Mouse (Mus musculus): ENCODE data around the gene Nkx6-2. TPM values are rescaled to one million over a fixed set of nuclear protein-coding genes. Genes with fewer than 3 reads are reported as not detected.

Gene Nkx6-2
- polyA plus RNA-seq, 1 experiment from 2014 or later, result not detected

DNA sequence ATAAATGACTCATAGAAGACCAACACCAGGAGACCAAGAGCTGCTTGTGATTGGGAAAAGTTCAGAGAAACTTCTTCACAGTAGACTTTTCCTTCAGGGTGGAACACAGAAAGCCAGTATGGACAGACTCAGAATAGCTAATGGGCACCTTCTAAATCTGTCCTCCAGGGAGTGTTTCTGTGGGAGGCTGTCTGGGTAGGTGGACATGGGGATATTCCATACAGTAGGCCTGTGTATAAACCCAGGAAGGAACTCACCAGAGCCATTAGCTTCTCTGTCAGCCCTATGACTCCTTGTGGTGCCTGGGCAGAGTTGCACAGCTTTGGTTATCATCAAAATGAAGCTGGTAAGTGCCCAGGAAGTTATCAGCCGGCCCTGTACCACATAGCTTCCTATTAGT, 42.0 kb downstream of the Nkx6-2 start:
- no peaks in the 10 kb centered on the region for H3K27me3 ChIP-seq (replicated peaks)
- no peak overlapping the region for H3K9ac ChIP-seq
- no peak for ATAC-seq (ENCODE audit: insufficient number of reproducible peaks, low FRiP score)
- H3K36me3 ChIP-seq, result peaks cover 76% of the 10 kb centered on the region
- H3K4me2 ChIP-seq, result no peak overlapping the region
- 62% methylated on average over 1 of the region's 1 CpGs for WGBS
- no peak overlapping the region for H3K4me3 ChIP-seq
- H3K4me1 ChIP-seq (replicated peaks), result peaks cover 15% of the 10 kb centered on the region
- H3K27ac ChIP-seq (ENCODE audit: poor library complexity, severe bottlenecking), result no peak overlapping the region
- no peaks in the 10 kb centered on the region for H3K9me3 ChIP-seq (replicated peaks)

DNA sequence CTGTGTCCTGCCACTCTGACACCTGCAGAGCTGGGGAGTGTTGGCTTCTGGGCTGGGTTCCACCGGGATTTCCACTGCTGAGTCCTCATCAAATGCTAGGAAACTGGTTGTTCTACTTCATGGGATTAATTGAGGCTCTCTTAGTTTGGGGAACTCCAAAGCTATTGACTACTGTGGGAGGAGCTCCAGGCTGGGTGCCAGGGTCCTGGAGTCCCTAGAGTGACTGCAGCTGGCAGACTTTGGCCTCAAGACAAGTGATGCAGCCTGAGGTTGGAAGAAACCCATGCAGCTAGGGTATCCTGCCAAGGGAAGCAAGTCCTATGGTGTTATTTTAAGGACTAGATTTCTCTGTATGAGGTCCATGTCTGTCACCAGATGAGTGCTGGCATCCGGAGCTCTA, 44.1 kb downstream of the Nkx6-2 start:
- no peak for ATAC-seq (ENCODE audit: insufficient number of reproducible peaks, low FRiP score)
- H3K36me3 ChIP-seq, result peaks cover 80% of the 10 kb centered on the region

DNA sequence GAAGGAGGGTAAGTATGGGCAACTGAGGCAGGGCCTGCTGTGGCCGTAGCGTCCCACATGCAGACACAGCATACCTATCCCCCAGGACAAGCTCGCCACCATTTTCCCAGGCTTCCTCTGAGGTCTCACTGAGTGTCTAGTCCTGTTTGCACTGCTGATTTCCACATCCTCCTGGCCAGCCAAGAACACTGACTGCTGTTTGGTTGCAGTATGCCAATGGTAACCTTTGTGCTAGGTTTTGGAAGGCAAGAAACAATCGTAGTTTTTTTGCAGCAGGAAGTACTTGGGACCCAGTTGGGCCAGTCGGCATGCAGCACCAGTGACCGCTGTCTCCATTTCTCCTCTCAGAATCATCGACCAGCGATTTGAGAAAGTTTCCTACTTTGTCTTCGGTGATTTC, 44.8 kb downstream of the Nkx6-2 start:
- ATAC-seq (ENCODE audit: insufficient number of reproducible peaks, low FRiP score), result no peak
- no peak overlapping the region for H3K4me2 ChIP-seq
- H3K36me3 ChIP-seq, result peaks cover 75% of the 10 kb centered on the region
- no peak overlapping the region for H3K27ac ChIP-seq (ENCODE audit: poor library complexity, severe bottlenecking)
- WGBS, result 83% methylated on average over 9 of the region's 9 CpGs
- H3K9me3 ChIP-seq (replicated peaks), result no peaks in the 10 kb centered on the region
- no peaks in the 10 kb centered on the region for H3K4me1 ChIP-seq (replicated peaks)
- no peak overlapping the region for H3K4me3 ChIP-seq
- no peaks in the 10 kb centered on the region for H3K27me3 ChIP-seq (replicated peaks)
- H3K9ac ChIP-seq, result no peak overlapping the region

More for the DNA sequence above, 44.1 kb downstream of the Nkx6-2 start:
- Histone ChIP-seq H3K4me2 (no peak overlapping the region), H3K9me3 (replicated peaks) (no peaks in the 10 kb centered on the region), H3K9ac (no peak overlapping the region), H3K27ac (ENCODE audit: poor library complexity, severe bottlenecking) (no peak overlapping the region), H3K4me1 (replicated peaks) (no peaks in the 10 kb centered on the region), H3K27me3 (replicated peaks) (no peaks in the 10 kb centered on the region), H3K4me3 (no peak overlapping the region)
- WGBS, result 73% methylated on average over 2 of the region's 2 CpGs

DNA sequence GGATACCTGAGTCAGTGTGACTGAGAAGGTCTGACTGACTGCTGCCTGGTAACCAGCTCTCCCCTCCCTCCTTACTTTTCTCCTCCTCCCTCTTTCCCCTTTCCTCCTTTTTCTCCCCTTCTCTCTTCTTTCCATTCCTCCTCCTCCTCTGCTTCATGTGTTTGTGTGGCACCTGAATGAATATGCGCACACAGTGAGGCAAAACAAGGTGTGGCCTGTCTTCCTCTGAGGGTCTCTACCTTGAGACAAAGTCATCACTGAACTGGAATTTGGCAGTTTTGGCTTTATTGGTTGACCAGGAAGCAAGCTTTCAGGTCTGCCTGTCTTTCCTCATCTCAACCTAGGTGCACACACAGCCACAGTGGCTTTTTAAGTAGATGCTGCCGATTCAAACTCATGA, 45.8 kb downstream of the Nkx6-2 start:
- no peak for ATAC-seq (ENCODE audit: insufficient number of reproducible peaks, low FRiP score)
- Histone ChIP-seq H3K36me3 (peaks cover 77% of the 10 kb centered on the region), H3K27ac (ENCODE audit: poor library complexity, severe bottlenecking) (no peak overlapping the region), H3K4me1 (replicated peaks) (no peaks in the 10 kb centered on the region), H3K4me3 (no peak overlapping the region), H3K9ac (no peak overlapping the region), H3K4me2 (no peak overlapping the region), H3K9me3 (replicated peaks) (no peaks in the 10 kb centered on the region), H3K27me3 (replicated peaks) (no peaks in the 10 kb centered on the region)
- 90% methylated on average over 2 of the region's 2 CpGs for WGBS

DNA sequence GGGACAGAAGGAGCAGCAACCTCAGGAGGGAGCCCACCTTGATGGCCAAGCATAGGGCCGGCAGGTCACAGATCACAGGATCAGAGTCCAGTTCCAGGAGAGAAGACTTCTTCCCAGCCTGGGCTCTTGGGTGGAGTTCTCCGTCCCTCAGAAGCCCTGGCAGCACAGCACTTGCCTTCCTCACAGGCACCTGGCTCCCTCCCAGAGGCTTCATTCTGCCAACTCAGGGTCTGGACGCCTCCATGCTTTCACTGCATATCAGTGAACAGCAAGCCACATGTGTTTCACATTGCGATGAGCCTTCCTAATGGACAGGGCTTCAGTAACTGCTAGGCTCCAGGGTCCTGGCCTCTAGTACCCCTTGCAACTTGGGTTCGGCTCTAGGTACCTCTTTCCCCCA, 46.3 kb downstream of the Nkx6-2 start:
- H3K36me3 ChIP-seq, result peaks cover 74% of the 10 kb centered on the region
- H3K27ac ChIP-seq (ENCODE audit: poor library complexity, severe bottlenecking), result no peak overlapping the region
- H3K4me1 ChIP-seq (replicated peaks), result no peaks in the 10 kb centered on the region

DNA sequence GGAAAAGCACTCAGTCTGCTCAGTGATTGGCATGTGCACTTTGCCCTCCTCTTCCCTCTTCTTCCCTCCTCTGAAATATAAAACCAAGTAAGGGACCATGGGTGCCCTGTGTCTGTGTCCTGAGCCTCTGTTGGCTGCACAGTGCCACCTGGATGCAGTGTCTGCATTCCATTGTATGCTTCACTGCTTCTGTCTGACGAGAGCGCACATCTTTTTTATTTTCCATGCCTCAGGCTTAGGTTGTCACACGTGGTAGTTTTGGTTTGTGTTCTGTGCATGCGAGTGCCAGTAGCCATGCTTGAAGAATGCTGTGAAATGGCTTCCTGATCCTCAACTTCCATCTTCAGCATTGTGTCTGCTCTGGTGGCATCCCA, 51.2 kb downstream of the Nkx6-2 start:
- WGBS, result 79% methylated on average over 4 of the region's 4 CpGs
- no peak overlapping the region for H3K27ac ChIP-seq (ENCODE audit: poor library complexity, severe bottlenecking)
- no peak overlapping the region for H3K4me2 ChIP-seq
- H3K4me1 ChIP-seq (replicated peaks), result no peaks in the 10 kb centered on the region
- no peak overlapping the region for H3K9ac ChIP-seq
- no peaks in the 10 kb centered on the region for H3K27me3 ChIP-seq (replicated peaks)
- no peaks in the 10 kb centered on the region for H3K9me3 ChIP-seq (replicated peaks)
- ATAC-seq (ENCODE audit: insufficient number of reproducible peaks, low FRiP score), result no peak
- peaks cover 76% of the 10 kb centered on the region for H3K36me3 ChIP-seq
- no peak overlapping the region for H3K4me3 ChIP-seq

More for the DNA sequence above, 46.3 kb downstream of the Nkx6-2 start:
- Histone ChIP-seq H3K4me2 (no peak overlapping the region), H3K4me3 (no peak overlapping the region), H3K9ac (no peak overlapping the region), H3K9me3 (replicated peaks) (no peaks in the 10 kb centered on the region), H3K27me3 (replicated peaks) (no peaks in the 10 kb centered on the region)
- no peak for ATAC-seq (ENCODE audit: insufficient number of reproducible peaks, low FRiP score)
- 81% methylated on average over 5 of the region's 5 CpGs for WGBS

DNA sequence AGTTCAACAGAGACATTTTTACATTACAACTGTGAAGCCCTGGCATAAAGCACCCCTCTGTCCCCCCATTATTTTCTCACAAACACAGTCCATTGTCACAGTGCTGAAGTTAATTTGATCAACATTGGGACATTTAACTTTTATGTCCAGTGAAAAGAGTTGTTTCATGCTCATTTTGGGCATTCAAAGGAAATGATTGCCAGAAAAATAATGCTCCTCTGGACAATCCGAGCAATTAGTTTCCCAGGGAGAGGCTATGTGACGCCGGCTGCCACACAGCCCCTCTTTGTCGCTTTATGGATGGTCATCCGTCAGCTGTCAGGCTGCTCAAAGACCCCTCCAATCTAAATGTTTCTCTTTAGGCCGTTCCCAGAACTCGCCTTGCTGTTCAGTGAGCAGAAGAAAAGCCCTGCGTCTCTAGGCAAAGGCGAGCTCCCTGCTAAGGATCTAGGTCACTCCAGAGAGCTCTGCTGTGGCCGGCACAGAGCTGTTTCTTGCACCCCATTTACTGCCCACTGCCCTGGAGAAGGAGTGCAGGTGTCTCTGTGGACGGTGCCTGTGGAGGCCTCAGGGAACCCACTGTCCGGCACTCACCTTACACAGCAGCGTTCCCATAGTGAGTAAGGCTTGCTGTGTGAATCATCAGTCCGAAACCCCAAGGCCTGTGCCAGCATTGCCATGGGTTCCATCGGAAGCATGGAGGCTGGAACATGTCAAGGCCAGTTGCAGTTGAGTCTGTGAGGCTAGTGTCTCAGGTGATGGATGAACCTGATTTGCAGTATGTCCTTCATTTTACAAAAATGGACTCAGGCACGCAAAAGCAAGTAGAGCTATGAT, 51.8 kb downstream of the Nkx6-2 start:
- no peak overlapping the region for H3K4me3 ChIP-seq
- no peak overlapping the region for H3K4me2 ChIP-seq
- no peaks in the 10 kb centered on the region for H3K27me3 ChIP-seq (replicated peaks)
- 84% methylated on average over 16 of the region's 16 CpGs for WGBS
- H3K9me3 ChIP-seq (replicated peaks), result no peaks in the 10 kb centered on the region
- ATAC-seq (ENCODE audit: insufficient number of reproducible peaks, low FRiP score), result no peak
- no peak overlapping the region for H3K9ac ChIP-seq
- peaks cover 76% of the 10 kb centered on the region for H3K36me3 ChIP-seq
- no peak overlapping the region for H3K27ac ChIP-seq (ENCODE audit: poor library complexity, severe bottlenecking)
- H3K4me1 ChIP-seq (replicated peaks), result no peaks in the 10 kb centered on the region

Other genes with a start within 250 kb of the Nkx6-2 start
- gene Inpp5a, start 193.7 kb downstream of the Nkx6-2 start, polyA plus RNA-seq (2016; fragmentation: Nextera tagmentation; extraction: Ambion mirVana), result 96.3 and 104 TPM in 2 replicates
- 0.05 TPM in 1 of 2 replicates, not detected in the other for gene Cfap46, start 101.0 kb upstream of the Nkx6-2 start, polyA plus RNA-seq (2016; fragmentation: Nextera tagmentation; extraction: Ambion mirVana)